Mouse (Mus musculus) heart, adult 11 months (tissue): Measurements from ENCODE around the gene Ccdc57.
"Not testable (repeated sequence)": the region's sequence is repeated elsewhere in the genome, so short reads cannot be mapped to it uniquely, and the experiment has no call there.

Experiments
- DNase-seq: peaks from one replicate; pipeline ENCODE4 v3.0.0; 2022

Ccdc57 gene

GRCm38 (mm10) chr11:120850331-120851030 lies 82.2 kb downstream of the Ccdc57 start:
- DNase-seq, result no peak

- DNase-seq, result no peak
Observed at GRCm38 (mm10) chr11:120846725-120847475, 85.8 kb downstream of the Ccdc57 start.

GRCm38 (mm10) chr11:120844329-120844728 lies 88.3 kb downstream of the Ccdc57 start:
- no peak for DNase-seq

GRCm38 (mm10) chr11:120833555-120834280 lies 99.0 kb downstream of the Ccdc57 start:
- peak; percentile 80 for DNase-seq

GRCm38 (mm10) chr11:120832962-120833361 lies 99.7 kb downstream of the Ccdc57 start:
- DNase-seq, result not testable (repeated sequence)

- peak; percentile 71 for DNase-seq
Observed at GRCm38 (mm10) chr11:120831659-120832440, 100.8 kb downstream of the Ccdc57 start.

GRCm38 (mm10) chr11:120830686-120831085 lies 102.0 kb downstream of the Ccdc57 start:
- peak; percentile 86 for DNase-seq

- peak; percentile 83 for DNase-seq
Observed at GRCm38 (mm10) chr11:120829757-120830532, 102.7 kb downstream of the Ccdc57 start.

- peak; percentile 76 for DNase-seq
Observed at GRCm38 (mm10) chr11:120828416-120828815, 104.3 kb downstream of the Ccdc57 start.

GRCm38 (mm10) chr11:120826016-120826953 lies 106.4 kb downstream of the Ccdc57 start:
- DNase-seq, result peak; percentile 90

GRCm38 (mm10) chr11:120825289-120825863 lies 107.3 kb downstream of the Ccdc57 start:
- peak; percentile 94 for DNase-seq

- no peak for DNase-seq
Observed at GRCm38 (mm10) chr11:120824787-120825288, 107.8 kb downstream of the Ccdc57 start.

GRCm38 (mm10) chr11:120823956-120824786 lies 108.5 kb downstream of the Ccdc57 start, which contains the start of gene Fasn:
TSS of gene Fasn (minus strand) at chr11:120824547.
- peak; percentile 100 for DNase-seq

GRCm38 (mm10) chr11:120823551-120823947 lies 109.1 kb downstream of the Ccdc57 start:
- no peak for DNase-seq

GRCm38 (mm10) chr11:120822831-120823550 lies 109.7 kb downstream of the Ccdc57 start:
- peak; percentile 93 for DNase-seq

GRCm38 (mm10) chr11:120822321-120822720 lies 110.4 kb downstream of the Ccdc57 start:
- DNase-seq, result peak; percentile 90

GRCm38 (mm10) chr11:120821076-120821922 lies 111.4 kb downstream of the Ccdc57 start:
- peak; percentile 94 for DNase-seq
